Mouse (Mus musculus) kidney, adult 11 months (tissue): ENCODE results near the gene Epop.
A peak's percentile ranks its signal among the peaks of the same experiment; 100 is the strongest.

ENCODE experiments used
- DNase-seq: peaks from one replicate; pipeline ENCODE4 v3.0.0; 2022

Epop gene

DNA sequence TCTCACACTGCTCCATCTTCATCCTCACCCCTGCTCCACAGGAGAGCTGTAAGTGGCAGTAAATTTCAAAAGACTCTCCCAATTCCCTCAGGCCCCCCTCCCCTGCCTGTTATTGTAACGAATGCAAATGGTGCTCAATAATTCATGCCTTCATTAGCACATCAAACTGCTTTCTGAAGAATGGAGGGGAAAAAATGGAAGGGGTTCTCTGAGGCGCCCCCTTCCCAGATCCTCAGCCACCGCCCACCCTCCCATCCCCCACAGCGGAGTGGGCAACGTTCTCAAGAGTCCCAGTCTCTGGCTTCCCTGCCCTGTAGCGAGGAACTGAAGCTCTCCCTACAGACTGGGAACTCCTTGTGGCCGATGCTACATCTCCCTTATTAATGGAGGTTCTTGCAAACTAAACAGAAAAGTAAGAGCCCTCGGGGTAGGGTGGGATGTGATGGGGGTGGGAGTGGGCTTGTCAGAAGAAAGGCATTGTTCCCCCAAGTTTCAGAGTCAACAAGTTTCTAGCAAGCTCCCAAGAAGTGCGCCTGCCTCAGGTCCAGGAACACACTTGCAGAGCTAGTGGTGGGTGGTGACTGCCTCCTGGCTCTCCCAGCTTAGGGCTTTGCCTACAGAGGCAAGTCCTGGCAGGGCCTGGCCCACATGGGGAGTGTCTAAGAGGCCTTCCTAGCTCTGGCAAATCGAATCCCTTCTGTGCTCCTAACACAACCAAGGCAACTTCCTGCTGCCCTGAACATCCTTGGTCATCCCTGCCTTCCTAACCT, 50.2 kb downstream of the Epop start:
- no peak for DNase-seq

DNA sequence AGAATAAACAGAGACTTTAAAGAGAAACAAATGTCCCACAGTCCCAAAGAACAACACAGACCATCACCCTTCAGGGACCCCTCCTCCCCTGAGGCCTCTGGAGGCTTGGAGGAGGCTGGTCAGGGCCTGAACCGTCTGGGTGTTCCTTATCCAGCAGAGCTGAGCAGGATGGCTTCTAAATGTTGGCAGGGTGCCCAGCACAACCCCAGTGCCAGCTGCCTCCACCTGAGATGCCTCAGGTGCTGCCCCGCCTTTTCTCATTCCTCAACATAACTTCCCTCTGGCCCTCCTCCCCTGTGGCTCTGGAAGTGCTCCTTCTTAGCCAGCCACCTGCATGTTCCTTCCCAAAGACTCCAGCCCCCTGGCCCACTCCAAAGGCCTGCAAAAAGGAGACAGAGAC, 51.2 kb downstream of the Epop start:
- DNase-seq, result peak; percentile 92
